Mouse (Mus musculus) kidney, adult 18-20 months (tissue): ENCODE results near the gene Tanc1.
"Not testable (repeated sequence)": the region's sequence is repeated elsewhere in the genome, so short reads cannot be mapped to it uniquely, and the experiment has no call there.

Experiments used
- DNase-seq: peaks from one replicate; pipeline ENCODE4 v3.0.0; 2021

The Tanc1 gene

DNA sequence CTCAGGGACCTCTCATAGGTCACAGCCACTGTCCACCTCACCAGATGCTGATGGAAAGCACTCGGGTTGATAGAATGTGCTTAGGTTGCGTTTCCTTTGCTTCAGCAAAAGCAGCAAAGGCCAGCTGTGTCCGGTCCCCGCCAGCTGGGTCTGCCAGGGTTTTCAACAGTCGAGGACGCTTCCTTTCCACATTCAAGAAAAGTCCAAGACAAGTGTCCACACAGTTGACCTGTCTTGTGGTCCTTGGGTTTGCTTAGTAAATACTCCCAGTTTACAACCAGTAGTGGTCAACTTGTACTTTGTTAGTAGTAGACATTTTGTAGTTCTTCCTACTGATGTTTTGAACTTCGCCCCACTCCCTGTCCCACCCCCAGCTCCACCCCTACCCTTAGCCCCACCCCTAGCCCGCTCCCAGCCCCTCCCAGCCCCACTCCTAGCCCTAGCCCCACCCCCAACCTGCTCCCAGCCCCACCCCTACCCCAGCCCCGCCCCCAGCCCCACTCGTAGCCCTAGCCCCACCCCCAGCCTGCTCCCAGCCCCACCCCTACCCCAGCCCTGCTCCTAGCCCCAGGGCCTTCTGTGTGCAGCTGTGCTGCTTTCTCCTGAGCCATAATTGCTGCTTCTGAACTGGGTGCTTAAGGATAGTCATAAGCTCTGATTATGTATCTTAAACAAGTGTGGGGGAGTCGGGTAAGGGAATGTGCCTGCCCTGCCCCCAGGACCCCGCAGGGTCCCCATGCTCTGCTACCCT is 229.5 kb downstream of the Tanc1 start:
- peak; percentile 65 for DNase-seq

GRCm38 (mm10) chr2:59841944-59842343 is 230.1 kb downstream of the Tanc1 start:
- DNase-seq: no peak

DNA sequence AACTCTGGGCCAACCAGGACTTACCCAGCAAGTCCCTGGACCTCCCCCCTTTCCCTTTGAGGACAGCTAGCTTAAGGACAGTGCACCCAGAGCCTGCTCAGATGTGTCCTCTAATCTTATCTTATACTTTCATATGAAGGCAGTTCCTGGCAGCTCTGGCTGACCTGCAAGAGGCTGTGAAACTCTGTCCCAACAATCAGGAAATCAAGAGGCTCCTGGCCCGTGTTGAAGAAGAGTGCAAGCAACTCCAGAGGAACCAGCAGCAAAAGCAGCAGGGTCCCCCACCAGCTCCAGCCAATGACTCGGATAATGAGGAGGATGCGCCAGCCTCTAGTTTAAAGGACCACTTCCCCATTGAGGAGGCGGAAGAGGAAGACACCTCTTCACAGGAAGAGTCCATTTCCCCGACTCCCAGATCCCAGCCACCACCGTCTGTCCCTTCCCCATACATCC is 230.7 kb downstream of the Tanc1 start:
- DNase-seq: no peak

DNA sequence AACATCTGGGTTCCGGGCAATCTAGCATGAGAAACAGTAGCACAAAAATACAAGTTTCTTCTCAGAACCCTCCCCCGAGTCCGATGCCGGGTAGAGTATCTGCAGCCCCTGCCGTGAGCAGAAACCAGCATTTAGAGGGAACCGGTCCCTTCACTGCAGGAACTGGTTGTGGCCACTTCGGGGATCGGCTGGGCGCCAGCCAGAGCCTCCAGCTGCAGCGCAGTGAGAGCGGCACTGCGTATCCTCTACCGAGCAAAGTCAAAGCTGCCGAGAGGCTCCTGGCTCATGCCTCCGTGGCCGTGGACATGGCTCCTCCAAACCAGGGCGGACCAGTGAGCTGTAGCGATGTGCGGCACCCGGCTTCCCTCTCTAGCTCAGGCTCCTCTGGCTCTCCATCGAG is 231.3 kb downstream of the Tanc1 start:
- peak; percentile 22 for DNase-seq

DNA sequence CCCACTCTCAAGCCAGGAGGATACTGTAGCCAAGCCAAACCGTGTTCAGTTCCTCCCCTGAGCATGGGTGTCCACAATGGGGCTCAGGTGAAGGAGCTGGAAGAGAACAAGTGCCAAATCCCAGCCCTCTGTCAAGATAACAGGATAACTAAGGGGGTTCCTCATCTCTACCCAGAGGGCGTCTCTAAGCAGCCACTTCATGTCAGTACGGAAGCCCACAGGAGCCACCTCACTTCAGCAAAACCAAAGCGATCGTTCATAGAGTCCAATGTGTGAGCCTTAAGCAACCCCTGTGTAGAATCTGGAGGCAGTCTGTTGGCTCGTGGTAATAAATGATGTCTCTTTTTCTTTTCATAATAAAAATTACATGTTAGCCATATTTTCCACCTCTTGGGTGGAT is 232.0 kb downstream of the Tanc1 start:
- DNase-seq: no peak

- not testable (repeated sequence) for DNase-seq
These were observed 240.0 kb downstream of the Tanc1 start for GRCm38 (mm10) chr2:59851885-59852284.

DNA sequence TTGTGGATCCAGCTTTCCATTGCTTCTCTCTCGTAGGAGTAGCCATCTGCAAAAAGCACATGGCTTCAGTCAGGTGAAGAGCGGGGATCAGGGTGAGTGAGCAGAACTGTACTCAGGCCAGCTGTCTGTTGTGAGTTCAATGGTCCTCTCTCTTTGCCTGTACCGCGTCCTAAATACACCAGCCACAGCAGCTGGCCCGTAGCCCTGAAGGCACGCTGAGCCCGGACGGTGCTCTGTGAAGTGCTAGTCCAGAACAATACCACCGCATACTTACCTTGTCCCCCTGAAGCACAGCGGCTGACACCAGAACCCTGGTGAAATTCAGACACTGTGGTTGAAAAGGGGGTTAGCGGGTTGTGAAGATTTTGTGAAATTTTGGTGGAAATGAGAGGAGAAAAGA is 241.1 kb downstream of the Tanc1 start:
- no peak for DNase-seq

- no peak for DNase-seq
These were observed 241.7 kb downstream of the Tanc1 start for GRCm38 (mm10) chr2:59853543-59853942.

GRCm38 (mm10) chr2:59854363-59854762 is 242.5 kb downstream of the Tanc1 start:
- no peak for DNase-seq

- DNase-seq: no peak
These were observed 250.8 kb downstream of the Tanc1 start for GRCm38 (mm10) chr2:59862618-59863017.

GRCm38 (mm10) chr2:59870526-59870925 is 258.7 kb downstream of the Tanc1 start:
- no peak for DNase-seq

DNA sequence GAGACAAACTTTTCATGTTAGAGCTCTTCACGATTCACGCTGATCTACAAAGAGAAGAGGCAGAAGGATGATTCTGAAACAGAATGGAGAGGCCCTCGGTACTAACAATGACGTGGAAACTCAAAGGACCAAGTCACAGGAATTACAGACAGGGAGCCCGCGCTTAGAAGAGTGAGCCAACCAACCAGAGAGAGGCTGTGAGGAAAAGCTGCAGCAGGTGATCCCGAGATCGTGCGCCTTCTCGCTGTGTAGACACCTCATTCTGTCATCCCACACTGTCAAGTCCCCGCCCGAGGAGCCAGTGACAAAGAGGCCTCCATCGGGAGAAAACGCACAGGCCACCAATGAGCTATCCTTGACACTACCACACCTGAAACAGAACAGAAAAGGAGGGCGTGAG is 264.6 kb downstream of the Tanc1 start:
- DNase-seq: no peak

- no peak for DNase-seq
These were observed 265.5 kb downstream of the Tanc1 start for GRCm38 (mm10) chr2:59877335-59877734.

DNA sequence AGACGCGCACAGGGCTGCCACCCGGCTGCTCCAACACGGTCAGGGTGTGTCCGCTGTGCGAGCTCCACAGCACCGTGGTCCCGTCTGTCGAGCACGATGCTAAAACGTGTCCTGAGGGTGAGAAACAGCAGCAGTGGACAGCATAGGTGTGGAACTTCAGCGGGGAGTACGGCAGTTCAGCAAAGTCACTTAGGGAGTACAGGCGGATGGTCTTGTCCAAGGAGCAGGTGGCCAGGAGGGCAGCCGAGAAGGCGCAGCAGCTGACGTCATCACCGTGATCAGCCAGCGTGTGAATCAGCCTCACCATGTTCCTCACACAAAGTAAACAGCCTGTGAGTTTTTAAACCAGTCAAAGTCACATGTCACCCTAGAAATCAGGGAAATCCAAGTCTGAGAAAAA is 266.4 kb downstream of the Tanc1 start:
- DNase-seq: no peak

- DNase-seq: no peak
These were observed 269.6 kb downstream of the Tanc1 start for GRCm38 (mm10) chr2:59881404-59881803.

GRCm38 (mm10) chr2:59881831-59882741 is 270.2 kb downstream of the Tanc1 start, which contains the start of gene Wdsub1:
Wdsub1 (minus strand) TSS chr2:59882591.
- peak; percentile 94 for DNase-seq

DNA sequence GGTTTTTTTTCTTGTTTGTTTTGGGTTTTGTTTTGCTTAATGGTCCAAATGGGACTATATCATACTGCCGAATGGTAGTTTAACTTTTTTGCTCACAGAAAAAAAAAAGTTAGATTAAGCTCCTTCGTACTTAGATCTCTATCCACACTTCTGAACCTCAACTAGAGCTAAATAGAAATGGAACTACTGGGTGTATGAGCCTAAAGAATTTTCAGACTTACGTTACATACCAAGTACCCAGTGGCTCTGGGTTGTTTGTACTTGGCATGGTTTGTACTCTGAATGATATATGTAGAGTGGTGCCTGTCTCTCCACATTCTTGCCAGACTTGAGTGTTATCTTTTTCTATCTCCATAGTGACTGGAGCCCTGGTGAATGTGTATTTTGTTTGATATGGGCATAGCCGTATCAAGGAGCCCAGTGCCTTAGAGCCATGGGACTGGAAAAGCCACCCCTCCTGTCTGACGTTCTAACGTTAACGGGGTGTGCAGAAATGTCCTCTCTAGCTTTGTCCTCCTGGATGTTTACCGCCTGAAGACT is 271.0 kb downstream of the Tanc1 start:
- DNase-seq: no peak

- DNase-seq: no peak
These were observed 277.9 kb downstream of the Tanc1 start for GRCm38 (mm10) chr2:59889699-59890098.
